Mouse (Mus musculus): ENCODE measurements around the gene Gmeb2. TPM values are rescaled to one million over a fixed set of nuclear protein-coding genes. Genes with fewer than 3 reads are reported as not detected.

The Gmeb2 gene
- polyA plus RNA-seq, 1 experiment = 34.6 TPM

DNA sequence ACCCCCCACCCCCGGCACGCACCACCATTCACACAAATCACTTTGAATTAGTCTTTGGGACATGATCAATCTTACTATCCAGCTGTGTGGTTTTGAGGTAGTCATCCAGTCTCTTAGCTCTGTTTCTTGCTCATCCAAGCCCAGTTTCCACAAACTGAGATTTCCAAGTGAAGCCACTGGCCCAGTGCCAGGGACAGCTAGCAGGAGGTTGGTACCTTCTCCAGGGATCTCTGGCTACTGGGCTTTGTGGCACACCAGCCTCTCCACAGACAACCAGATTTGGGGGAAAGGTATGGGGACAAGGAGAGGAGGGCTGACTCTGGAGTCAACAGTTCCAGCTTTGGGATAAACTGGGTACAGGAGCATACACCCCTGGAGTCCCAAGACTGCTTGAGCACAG, 67.5 kb downstream of the Gmeb2 start:
- no peak for DNase-seq (ENCODE audit: low read depth)
- no peak for TF ChIP-seq CTCF (IDR thresholded peaks at IDR 0.05; ENCODE audit: borderline replicate concordance, extremely low read depth, insufficient read depth, insufficient read length)
- TF ChIP-seq POLR2A (IDR thresholded peaks at IDR 0.05; ENCODE audit: borderline replicate concordance, extremely low read depth, insufficient read depth, insufficient read length, poor library complexity, severe bottlenecking) = no peak

GRCm38 (mm10) chr2:181219538-181220216, 68.2 kb downstream of the Gmeb2 start, which contains the start of gene Fndc11:
Gene Fndc11 (plus strand): TSS chr2:181220013.
- DNase-seq (ENCODE audit: low read depth) = peak; percentile 82
- TF ChIP-seq POLR2A (IDR thresholded peaks at IDR 0.05; ENCODE audit: borderline replicate concordance, extremely low read depth, insufficient read depth, insufficient read length, poor library complexity, severe bottlenecking) (no peak), CTCF (IDR thresholded peaks at IDR 0.05; ENCODE audit: borderline replicate concordance, extremely low read depth, insufficient read depth, insufficient read length) (no peak)

DNA sequence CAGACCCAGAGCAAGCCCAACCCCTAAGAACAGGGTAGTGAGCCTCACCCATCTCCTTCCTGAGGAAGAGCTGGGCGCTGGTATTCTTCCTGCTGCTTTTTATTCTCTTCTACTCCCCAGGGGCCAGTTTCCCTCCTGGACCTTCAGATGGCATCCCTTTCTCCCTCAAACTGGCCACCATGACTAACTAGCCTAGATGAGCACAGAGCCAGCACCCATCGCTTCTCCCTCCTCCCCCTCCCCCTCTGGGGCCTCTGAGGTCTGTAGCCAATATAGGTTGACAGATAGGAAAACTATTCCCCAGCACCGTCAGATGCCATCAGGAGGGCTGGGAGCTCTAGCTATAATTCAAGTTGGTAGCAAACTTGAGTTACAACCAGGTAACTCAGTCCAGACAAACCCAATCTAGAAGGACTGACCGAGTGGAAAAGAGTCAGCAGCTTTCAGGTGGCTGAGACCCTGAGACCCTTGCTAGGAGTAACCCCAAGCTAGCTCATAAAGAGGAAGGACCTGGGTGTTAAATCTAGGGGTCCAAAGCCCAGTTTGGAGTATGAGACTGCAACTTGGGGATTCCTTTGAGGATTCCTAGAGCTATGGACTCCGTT, 68.9 kb downstream of the Gmeb2 start:
- DNase-seq (ENCODE audit: low read depth) = no peak
- TF ChIP-seq CTCF (IDR thresholded peaks at IDR 0.05; ENCODE audit: borderline replicate concordance, extremely low read depth, insufficient read depth, insufficient read length) = no peak
- TF ChIP-seq POLR2A (IDR thresholded peaks at IDR 0.05; ENCODE audit: borderline replicate concordance, extremely low read depth, insufficient read depth, insufficient read length, poor library complexity, severe bottlenecking) = no peak

DNA sequence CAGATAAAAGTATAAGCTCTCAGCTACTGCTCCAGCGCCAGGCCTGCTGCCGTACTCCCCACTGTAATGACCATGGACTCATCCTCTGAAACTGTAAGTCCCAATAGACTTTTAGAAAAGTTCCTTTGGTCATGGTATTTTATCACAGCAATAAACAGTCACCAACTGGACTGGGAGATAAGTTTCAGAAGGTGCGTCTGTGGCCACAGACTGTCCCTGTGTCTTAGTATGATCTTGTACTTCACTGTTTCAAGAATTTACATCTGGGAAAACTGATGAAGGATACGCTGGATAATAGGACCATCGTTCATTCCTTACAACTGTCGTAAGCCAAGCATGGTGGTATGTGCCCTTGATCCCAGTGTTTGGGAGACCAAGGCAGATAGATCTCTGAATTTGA, 71.8 kb downstream of the Gmeb2 start:
- DNase-seq (ENCODE audit: low read depth) = no peak
- TF ChIP-seq POLR2A (IDR thresholded peaks at IDR 0.05; ENCODE audit: borderline replicate concordance, extremely low read depth, insufficient read depth, insufficient read length, poor library complexity, severe bottlenecking) = no peak
- no peak for TF ChIP-seq CTCF (IDR thresholded peaks at IDR 0.05; ENCODE audit: borderline replicate concordance, extremely low read depth, insufficient read depth, insufficient read length)

GRCm38 (mm10) chr2:181213021-181213445, 74.8 kb downstream of the Gmeb2 start, which contains the start of gene Srms:
Gene Srms (minus strand): TSS chr2:181213185.
- no peak for DNase-seq (ENCODE audit: low read depth)

GRCm38 (mm10) chr2:181212389-181213020, 75.3 kb downstream of the Gmeb2 start:
- TF ChIP-seq POLR2A (IDR thresholded peaks at IDR 0.05; ENCODE audit: borderline replicate concordance, extremely low read depth, insufficient read depth, insufficient read length, poor library complexity, severe bottlenecking) (no peak), CTCF (IDR thresholded peaks at IDR 0.05; ENCODE audit: borderline replicate concordance, extremely low read depth, insufficient read depth, insufficient read length) (no peak)

More at GRCm38 (mm10) chr2:181213021-181213445, 74.8 kb downstream of the Gmeb2 start, which contains the start of gene Srms:
- TF ChIP-seq CTCF (IDR thresholded peaks at IDR 0.05; ENCODE audit: borderline replicate concordance, extremely low read depth, insufficient read depth, insufficient read length) (no peak), POLR2A (IDR thresholded peaks at IDR 0.05; ENCODE audit: borderline replicate concordance, extremely low read depth, insufficient read depth, insufficient read length, poor library complexity, severe bottlenecking) (no peak)

DNA sequence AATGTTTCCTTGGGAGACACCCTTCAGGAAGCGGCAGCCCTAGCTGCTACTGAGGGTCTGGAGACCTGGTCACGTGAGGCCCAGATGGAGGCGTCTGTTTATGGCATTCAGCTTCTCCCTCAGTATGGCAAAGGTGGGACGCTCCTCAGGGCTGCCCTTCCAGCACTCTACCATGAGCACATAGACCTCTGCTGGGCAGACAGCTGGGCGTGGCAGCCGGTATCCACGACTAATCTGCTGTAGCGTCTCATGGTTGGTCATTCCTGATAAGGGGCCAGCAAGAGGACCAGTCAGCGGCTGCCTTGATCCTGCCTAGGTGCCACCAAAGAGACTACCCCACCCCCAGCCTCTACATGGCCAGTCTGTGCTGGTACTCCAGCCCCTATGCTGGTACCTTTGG, 81.7 kb downstream of the Gmeb2 start:
- TF ChIP-seq CTCF (IDR thresholded peaks at IDR 0.05; ENCODE audit: borderline replicate concordance, extremely low read depth, insufficient read depth, insufficient read length) (no peak), POLR2A (IDR thresholded peaks at IDR 0.05; ENCODE audit: borderline replicate concordance, extremely low read depth, insufficient read depth, insufficient read length, poor library complexity, severe bottlenecking) (no peak)
- no peak for DNase-seq (ENCODE audit: low read depth)

More at GRCm38 (mm10) chr2:181212389-181213020, 75.3 kb downstream of the Gmeb2 start:
- DNase-seq (ENCODE audit: low read depth) = no peak

- no peak for DNase-seq (ENCODE audit: low read depth)
- TF ChIP-seq POLR2A (IDR thresholded peaks at IDR 0.05; ENCODE audit: borderline replicate concordance, extremely low read depth, insufficient read depth, insufficient read length, poor library complexity, severe bottlenecking) (no peak), CTCF (IDR thresholded peaks at IDR 0.05; ENCODE audit: borderline replicate concordance, extremely low read depth, insufficient read depth, insufficient read length) (no peak)
Measured at GRCm38 (mm10) chr2:181205678-181206077, 82.2 kb downstream of the Gmeb2 start.

DNA sequence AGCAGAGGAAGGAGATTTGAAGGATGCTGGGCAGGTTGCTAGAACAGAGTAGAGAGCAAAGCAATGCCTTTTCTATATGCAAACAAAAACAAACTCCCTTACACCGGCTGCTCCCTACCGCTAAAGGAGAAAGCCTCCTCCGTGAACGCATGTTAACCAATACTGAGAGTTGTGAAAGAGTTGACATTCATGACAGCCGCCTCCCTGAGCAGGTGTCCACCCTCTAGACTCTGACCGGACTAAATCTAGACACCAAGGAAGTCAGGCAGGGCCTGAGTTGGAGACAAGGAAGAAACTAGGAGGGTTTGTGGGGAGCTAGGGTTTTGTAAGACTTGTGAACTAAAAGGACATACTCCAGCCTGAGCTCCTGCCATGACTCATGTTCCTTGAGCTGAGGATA, 84.9 kb downstream of the Gmeb2 start:
- no peak for TF ChIP-seq CTCF (IDR thresholded peaks at IDR 0.05; ENCODE audit: borderline replicate concordance, extremely low read depth, insufficient read depth, insufficient read length)
- no peak for TF ChIP-seq POLR2A (IDR thresholded peaks at IDR 0.05; ENCODE audit: borderline replicate concordance, extremely low read depth, insufficient read depth, insufficient read length, poor library complexity, severe bottlenecking)

DNA sequence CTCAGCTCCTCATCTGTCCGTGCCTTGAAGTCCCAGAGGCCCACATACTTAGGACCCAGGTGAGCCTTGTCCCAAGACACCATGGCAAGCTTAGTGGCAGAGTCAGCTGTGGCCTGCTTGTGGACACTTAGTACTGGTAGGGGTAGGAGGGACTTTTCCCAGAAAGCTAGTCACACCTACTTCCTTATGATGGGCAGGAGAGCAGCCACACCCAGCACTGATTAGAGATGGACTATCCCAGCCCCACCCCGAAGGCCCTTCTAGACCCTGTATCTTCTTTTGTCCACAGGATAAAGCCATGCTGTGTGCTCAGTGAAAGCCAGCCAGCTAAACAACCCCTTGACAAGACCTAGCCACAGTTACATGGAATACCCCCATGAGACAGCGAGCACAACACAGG, 85.4 kb downstream of the Gmeb2 start, which contains the start of gene Ptk6:
Ptk6 (minus strand) TSS at position 368 of the 400 bp plus-strand sequence.
- TF ChIP-seq POLR2A (IDR thresholded peaks at IDR 0.05; ENCODE audit: borderline replicate concordance, extremely low read depth, insufficient read depth, insufficient read length, poor library complexity, severe bottlenecking) (no peak), CTCF (IDR thresholded peaks at IDR 0.05; ENCODE audit: borderline replicate concordance, extremely low read depth, insufficient read depth, insufficient read length) (no peak)

More for the DNA sequence above, 84.9 kb downstream of the Gmeb2 start:
- no peak for DNase-seq (ENCODE audit: low read depth)

DNA sequence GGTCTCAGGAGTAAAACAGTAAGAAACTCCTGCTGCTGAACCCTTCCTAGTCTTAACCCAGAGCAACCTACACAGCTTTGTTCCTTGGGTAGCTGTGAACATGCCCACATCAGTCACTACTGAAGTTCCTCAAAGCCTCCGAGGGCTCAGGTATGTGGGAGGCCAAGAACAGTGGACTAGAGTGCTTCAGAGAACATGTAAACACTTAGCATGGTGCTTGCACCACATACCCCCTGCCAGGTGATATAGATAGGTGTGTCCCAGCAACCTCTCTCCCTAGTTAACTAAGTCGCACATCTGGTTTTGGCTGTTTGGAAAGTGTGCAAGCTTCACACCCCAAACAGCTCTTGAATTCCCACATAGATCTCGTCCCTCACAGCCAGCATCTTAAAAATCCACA, 86.2 kb downstream of the Gmeb2 start:
- no peak for DNase-seq (ENCODE audit: low read depth)

More for the DNA sequence above, 85.4 kb downstream of the Gmeb2 start, which contains the start of gene Ptk6:
- no peak for DNase-seq (ENCODE audit: low read depth)

More for the DNA sequence above, 86.2 kb downstream of the Gmeb2 start:
- TF ChIP-seq POLR2A (IDR thresholded peaks at IDR 0.05; ENCODE audit: borderline replicate concordance, extremely low read depth, insufficient read depth, insufficient read length, poor library complexity, severe bottlenecking) (no peak), CTCF (IDR thresholded peaks at IDR 0.05; ENCODE audit: borderline replicate concordance, extremely low read depth, insufficient read depth, insufficient read length) (no peak)

Other genes starting within 250 kb of the Gmeb2 start
- 14.8 and 42.9 TPM in 2 replicates for gene Chrna4, start 244.5 kb downstream of the Gmeb2 start, polyA plus RNA-seq (2012; rRNA removed)
- gene Kcnq2, start 152.7 kb downstream of the Gmeb2 start, polyA plus RNA-seq (2012; rRNA removed) = 64.8 and 105 TPM in 2 replicates
- gene Eef1a2, start 131.0 kb downstream of the Gmeb2 start, polyA plus RNA-seq (2012; rRNA removed) = 85.1 and 133 TPM in 2 replicates
- gene Ppdpf, start 100.8 kb downstream of the Gmeb2 start, polyA plus RNA-seq (2012; rRNA removed) = 252 and 381 TPM in 2 replicates
- gene Ptk6, start 85.2 kb downstream of the Gmeb2 start, polyA plus RNA-seq (2012; rRNA removed) = 0.04 and 0.05 TPM in 2 replicates
- 0.14 and 0.33 TPM in 2 replicates for gene Srms, start 74.8 kb downstream of the Gmeb2 start, polyA plus RNA-seq (2012; rRNA removed)
- 0.11 and 0.14 TPM in 2 replicates for gene Fndc11, start 68.0 kb downstream of the Gmeb2 start, polyA plus RNA-seq (2012; rRNA removed)
- gene Helz2, start 46.0 kb downstream of the Gmeb2 start, polyA plus RNA-seq (2012; rRNA removed) = 1.7 and 1.8 TPM in 2 replicates
- 774 and 800 TPM in 2 replicates for gene Stmn3, start 26.5 kb upstream of the Gmeb2 start, polyA plus RNA-seq (2012; rRNA removed)
- 88.7 and 133 TPM in 2 replicates for gene Rtel1, start 31.7 kb upstream of the Gmeb2 start, polyA plus RNA-seq (2012; rRNA removed)
- gene Zgpat, start 76.9 kb upstream of the Gmeb2 start, polyA plus RNA-seq (2012; rRNA removed) = 117 and 126 TPM in 2 replicates
- 92.9 and 110 TPM in 2 replicates for gene Arfrp1, start 77.4 kb upstream of the Gmeb2 start, polyA plus RNA-seq (2012; rRNA removed)
- gene Lime1, start 92.0 kb upstream of the Gmeb2 start, polyA plus RNA-seq (2012; rRNA removed) = 98.7 and 147 TPM in 2 replicates
- 12.1 and 18.4 TPM in 2 replicates for gene Zbtb46, start 171.4 kb upstream of the Gmeb2 start, polyA plus RNA-seq (2012; rRNA removed)
- gene Abhd16b, start 205.2 kb upstream of the Gmeb2 start, polyA plus RNA-seq (2012; rRNA removed) = not detected in 2 replicates
- 94.9 and 118 TPM in 2 replicates for gene Tpd52l2, start 209.1 kb upstream of the Gmeb2 start, polyA plus RNA-seq (2012; rRNA removed)
- 152 and 190 TPM in 2 replicates for gene Dnajc5, start 232.4 kb upstream of the Gmeb2 start, polyA plus RNA-seq (2012; rRNA removed)

Data from brain, embryonic 14.5 days (tissue).